Mouse (Mus musculus) bone marrow, adult 2 months (tissue): Measurements from ENCODE around the gene Ifna6. TPM values are rescaled to one million over a fixed set of nuclear protein-coding genes. Genes with fewer than 3 reads are reported as not detected.

Source experiments
- H3K27ac ChIP-seq: fragments of 200-500 bp; 2 replicates; pipeline ENCODE4 v1.5.1; 2012; ENCODE audit warnings: low read depth, mild to moderate bottlenecking, control low read depth, inconsistent platforms, low read length; ENCODE audit not compliant: control insufficient read depth, poor library complexity, insufficient read depth
- H3K4me1 ChIP-seq: fragments of 200-500 bp; 2 replicates; pipeline ENCODE4 v1.6.1; 2011; ENCODE audit warnings: low read length; ENCODE audit not compliant: control insufficient read depth, insufficient read depth
- H3K4me3 ChIP-seq: fragments of 200-500 bp; replicated peaks from 2 replicates; pipeline ENCODE3; 2011; ENCODE audit warnings: mild to moderate bottlenecking, low read depth, low read length, control low read depth; ENCODE audit not compliant: control insufficient read depth
- CTCF ChIP-seq: fragments of 200-500 bp; IDR thresholded peaks from 2 replicates; pipeline ENCODE4 v1.5.1; 2011; ENCODE audit warnings: low read length, control low read depth; ENCODE audit not compliant: control insufficient read depth, insufficient read depth
- POLR2A ChIP-seq: fragments of 200-500 bp; IDR thresholded peaks from 2 replicates; pipeline ENCODE4 v1.6.1; 2011; ENCODE audit warnings: low read depth, mild to moderate bottlenecking, control low read depth, low read length, borderline replicate concordance; ENCODE audit not compliant: control insufficient read depth
- WGBS: fragments of 180-500 bp; shearing (Covaris S2); methylation state at CpG from one replicate; pipeline ENCODE4 v1.1.7; 2018; 5-methylcytosine and 5-hydroxymethylcytosine counted together
- polyA plus RNA-seq: library from polyadenylated mRNA; stranded (reverse); fragments of >200 nt; gene quantifications from 2 replicates; pipeline ENCODE4 v1.2.4, GENCODE M21; 2011; ENCODE audit warnings: low replicate concordance; ENCODE audit not compliant: missing spikeins, insufficient read depth, insufficient read length

The Ifna6 gene
- polyA plus RNA-seq, 1 experiment: not detected

DNA sequence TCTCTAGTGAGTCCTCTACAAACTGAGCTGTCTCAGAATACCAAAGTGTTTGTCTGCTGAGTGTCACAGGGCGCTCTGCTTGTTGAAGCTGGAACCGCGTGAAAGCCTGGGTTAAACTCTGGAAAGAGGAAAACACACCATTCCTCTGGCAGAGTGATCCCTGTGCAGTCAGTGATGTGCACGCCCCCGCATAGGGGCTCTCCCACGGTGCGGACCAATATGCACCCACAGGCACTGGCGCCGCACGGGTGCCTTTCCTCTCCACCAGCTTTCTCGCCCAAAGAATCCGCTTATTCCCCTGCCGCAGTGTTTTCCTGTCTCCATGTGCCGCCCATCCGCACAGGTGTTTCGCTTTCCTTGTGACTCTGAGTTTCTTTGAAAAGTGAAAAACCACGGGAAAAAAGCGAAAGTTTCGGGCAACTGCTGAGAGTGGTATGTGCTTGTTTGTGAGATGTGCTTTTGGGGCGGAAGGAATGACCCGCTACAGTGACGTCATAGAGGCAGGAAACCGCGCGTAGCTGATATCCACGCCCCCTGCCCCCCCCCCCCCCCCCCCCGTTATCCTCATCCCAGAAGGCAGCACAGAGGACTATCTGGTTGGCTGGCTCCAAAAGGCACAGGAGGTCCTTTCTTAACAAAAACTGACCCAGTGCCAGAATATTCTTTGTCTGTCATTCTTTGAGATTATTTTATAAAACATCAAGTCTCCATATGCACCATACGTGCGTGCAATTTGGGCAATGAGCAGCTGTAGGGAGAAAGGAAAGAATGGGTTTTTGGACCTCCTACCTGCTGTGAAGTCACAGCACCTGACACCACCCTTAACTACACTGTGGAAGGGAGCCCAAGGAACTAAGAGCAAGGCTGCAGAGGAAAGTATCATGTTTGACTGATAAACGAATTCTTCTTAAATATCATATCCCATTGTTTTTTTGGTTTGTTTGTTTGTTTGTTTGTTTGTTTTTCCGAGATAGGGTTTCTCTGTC is 41.0 kb downstream of the Ifna6 start:
- Histone ChIP-seq H3K27ac (peak overlapping the region; percentile 41), H3K4me3 (peak overlapping the region; percentile 78), H3K4me1 (peaks cover 1% of the 10 kb centered on the region; the same call in 1 of the 2 replicates)
- no peak for TF ChIP-seq CTCF
- no peak for TF ChIP-seq POLR2A
- 6% methylated on average over 31 of the region's 31 CpGs for WGBS

DNA sequence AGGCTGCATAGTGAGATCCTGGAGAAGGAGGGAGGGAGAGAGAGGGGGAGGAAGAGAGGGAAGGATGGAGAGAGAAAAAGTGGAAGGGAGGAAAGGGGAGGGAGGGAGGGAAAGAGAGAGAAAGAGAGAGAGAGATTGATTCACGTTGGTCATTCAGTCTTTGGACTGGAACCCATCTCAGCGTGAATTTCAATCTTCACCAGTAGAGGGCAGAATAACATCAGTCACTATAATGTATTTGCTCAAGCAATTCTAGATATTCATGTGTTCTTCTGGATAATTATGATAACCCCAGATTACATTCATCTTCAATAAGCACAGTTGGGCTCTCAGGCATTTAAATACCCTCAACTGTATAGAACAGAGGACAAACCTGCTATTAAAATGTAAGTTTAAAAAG is 45.5 kb downstream of the Ifna6 start:
- TF ChIP-seq POLR2A (no peak), CTCF (no peak)
- Histone ChIP-seq H3K4me3 (no peak overlapping the region), H3K27ac (no peak overlapping the region), H3K4me1 (no peaks in the 10 kb centered on the region)
- 0% methylated on average over 2 of the region's 2 CpGs for WGBS

DNA sequence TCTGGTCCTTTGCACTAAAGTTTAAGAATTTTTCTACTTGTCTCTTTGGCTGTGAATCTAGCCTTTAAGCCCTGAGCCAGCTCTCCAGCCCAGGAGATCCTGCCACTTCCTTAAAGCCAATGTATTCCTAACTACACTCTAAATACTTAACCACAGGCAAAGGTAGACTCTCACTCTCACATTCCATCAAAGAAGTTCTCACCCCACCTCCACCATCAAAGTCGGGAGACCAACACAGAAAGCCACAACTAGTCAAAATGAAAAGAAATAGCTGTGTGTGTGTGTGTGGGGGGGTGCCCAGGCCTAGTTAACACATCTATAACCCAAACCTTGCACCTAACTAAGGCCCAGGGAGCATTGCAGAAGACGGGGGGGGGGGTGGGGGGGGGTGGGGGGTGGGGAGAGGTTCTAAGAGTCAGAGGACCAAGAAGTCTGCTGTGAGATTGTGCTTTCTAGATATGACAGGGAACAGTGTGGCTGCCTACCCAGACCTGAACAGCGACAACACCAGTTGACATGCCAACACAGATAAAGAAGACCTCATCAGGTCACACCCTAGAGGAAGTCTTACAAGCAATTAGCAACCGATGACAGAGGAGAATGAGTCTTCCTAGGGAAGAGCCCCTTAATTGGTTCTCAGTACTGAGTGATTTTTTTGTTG is 48.3 kb downstream of the Ifna6 start:
- Histone ChIP-seq H3K27ac (no peak overlapping the region; the same call in 1 of the 2 replicates), H3K4me3 (no peak overlapping the region), H3K4me1 (peaks cover 2% of the 10 kb centered on the region; the same call in 1 of the 2 replicates)
- 51% methylated on average over 4 of the region's 4 CpGs for WGBS
- no peak for TF ChIP-seq CTCF
- TF ChIP-seq POLR2A: no peak

DNA sequence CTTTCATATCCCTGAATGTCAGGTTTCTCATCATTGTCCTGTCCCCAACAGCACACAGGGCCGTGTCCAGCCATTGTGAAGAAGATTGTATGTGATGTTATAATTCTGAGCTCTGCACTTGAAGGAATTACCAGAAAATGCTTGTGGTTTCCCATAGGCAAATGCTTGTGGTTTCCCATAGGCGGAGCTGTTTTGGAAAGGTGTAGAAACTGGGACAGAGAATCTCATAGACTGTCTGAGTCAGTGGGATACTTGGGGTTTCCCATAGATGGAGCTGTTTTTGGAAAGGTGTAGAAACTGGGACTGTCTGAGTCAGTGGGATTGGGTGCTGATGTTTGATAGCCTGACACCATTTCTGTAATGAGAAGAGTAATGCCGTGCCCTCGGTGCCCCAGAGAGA is 49.3 kb downstream of the Ifna6 start:
- H3K27ac ChIP-seq: no peak overlapping the region
- H3K4me3 ChIP-seq: no peak overlapping the region
- peaks cover 2% of the 10 kb centered on the region; the same call in 1 of the 2 replicates for H3K4me1 ChIP-seq
- TF ChIP-seq CTCF (no peak), POLR2A (no peak)
- 56% methylated on average over 4 of the region's 4 CpGs for WGBS

Other genes with a start within 250 kb of the Ifna6 start
- not detected in 2 replicates for gene Ifna9, start 235.0 kb upstream of the Ifna6 start, polyA plus RNA-seq
- gene Ifna12, start 224.0 kb upstream of the Ifna6 start, polyA plus RNA-seq: not detected in 2 replicates
- gene C87499, start 193.0 kb upstream of the Ifna6 start, polyA plus RNA-seq: not detected in 2 replicates
- gene Ifna13, start 183.0 kb upstream of the Ifna6 start, polyA plus RNA-seq: 1.9 TPM in 1 of 2 replicates, not detected in the other
- gene Ifna16, start 150.5 kb upstream of the Ifna6 start, polyA plus RNA-seq: not detected in 2 replicates
- not detected in 2 replicates for gene Ifna2, start 143.5 kb upstream of the Ifna6 start, polyA plus RNA-seq
- not detected in 2 replicates for gene Ifnab, start 136.1 kb upstream of the Ifna6 start, polyA plus RNA-seq
- not detected in 2 replicates for gene Gm26566, start 105.6 kb upstream of the Ifna6 start, polyA plus RNA-seq
- 10.8 and 18.3 TPM in 2 replicates for gene Klhl9, start 105.0 kb upstream of the Ifna6 start, polyA plus RNA-seq
- not detected in 2 replicates for gene Gm13271, start 72.5 kb upstream of the Ifna6 start, polyA plus RNA-seq
- not detected in 2 replicates for gene Gm13283, start 67.3 kb upstream of the Ifna6 start, polyA plus RNA-seq
- gene Gm13290, start 53.6 kb upstream of the Ifna6 start, polyA plus RNA-seq: not detected in 2 replicates
- gene Gm13289, start 50.5 kb upstream of the Ifna6 start, polyA plus RNA-seq: not detected in 2 replicates
- gene Gm13272, start 47.6 kb upstream of the Ifna6 start, polyA plus RNA-seq: not detected in 2 replicates
- not detected in 2 replicates for gene Ifnz, start 45.3 kb upstream of the Ifna6 start, polyA plus RNA-seq
- not detected in 2 replicates for gene Gm13276, start 41.7 kb upstream of the Ifna6 start, polyA plus RNA-seq
- not detected in 2 replicates for gene Gm13277, start 38.8 kb upstream of the Ifna6 start, polyA plus RNA-seq
- gene Gm13278, start 35.9 kb upstream of the Ifna6 start, polyA plus RNA-seq: not detected in 2 replicates
- gene Gm13275, start 32.9 kb upstream of the Ifna6 start, polyA plus RNA-seq: not detected in 2 replicates
- not detected in 2 replicates for gene Gm13279, start 30.0 kb upstream of the Ifna6 start, polyA plus RNA-seq
- gene Gm13285, start 27.8 kb upstream of the Ifna6 start, polyA plus RNA-seq: not detected in 2 replicates
- not detected in 2 replicates for gene Gm13287, start 24.2 kb upstream of the Ifna6 start, polyA plus RNA-seq
- gene Gm13288, start 21.9 kb upstream of the Ifna6 start, polyA plus RNA-seq: not detected in 2 replicates
- not detected in 2 replicates for gene Ifna7, start 11.2 kb upstream of the Ifna6 start, polyA plus RNA-seq
- gene Ifna11, start 7.5 kb upstream of the Ifna6 start, polyA plus RNA-seq: not detected in 2 replicates
- not detected in 2 replicates for gene Ifna5, start 8.1 kb downstream of the Ifna6 start, polyA plus RNA-seq
- gene Ifna4, start 14.4 kb downstream of the Ifna6 start, polyA plus RNA-seq: not detected in 2 replicates
- not detected in 2 replicates for gene Ifna1, start 22.7 kb downstream of the Ifna6 start, polyA plus RNA-seq
- not detected in 2 replicates for gene Ifne, start 52.8 kb downstream of the Ifna6 start, polyA plus RNA-seq